Mouse (Mus musculus) Patski (cell line): ENCODE data around the gene Ttc16. TPM values are rescaled to one million over a fixed set of nuclear protein-coding genes. Genes with fewer than 3 reads are reported as not detected.

Experiments
- ATAC-seq: fragments of 100-300 bp; one replicate; pipeline ENCODE4 v1.8.0; 2021
- CTCF ChIA-PET: fragments of 350-600 bp; sonication (Branson Sonifier 250); formaldehyde crosslinking; loops from one replicate; lab custom pipeline; 2022; ENCODE audit warnings: inconsistent platforms; lab: Charles Lee
- POLR2A ChIA-PET: fragments of 350-600 bp; sonication (Branson Sonifier 250); formaldehyde crosslinking; loops from one replicate; lab custom pipeline; 2022; ENCODE audit warnings: antibody characterized with exemption, inconsistent platforms; lab: Charles Lee
- DNase-seq: peaks from one replicate; pipeline ENCODE4 v3.0.0-alpha.2; 2011; ENCODE audit warnings: low read depth, low spot score
- H3K27me3 ChIP-seq: fragments of 371-371 bp; one replicate; pipeline ENCODE4 v1.5.1; 2021
- CTCF ChIP-seq: fragments of 100-300 bp; IDR thresholded peaks from one replicate; pipeline ENCODE4 v1.5.1; 2021
- in situ Hi-C: fragments of 300-500 bp; cut with MboI; formaldehyde crosslinking; loops from 3 replicates; pipeline ENCODE4 v1.11.1; 2018; ENCODE audit warnings: low pct_unique_long_range_greater_than_20kb, mixed read lengths
- polyA plus RNA-seq: library from polyadenylated mRNA; unstranded; gene quantifications from one replicate; pipeline ENCODE4 v1.2.3, GENCODE M21; 2021

The Ttc16 gene
- polyA plus RNA-seq, 1 experiment from 2014 or later, result 2.8 TPM

DNA sequence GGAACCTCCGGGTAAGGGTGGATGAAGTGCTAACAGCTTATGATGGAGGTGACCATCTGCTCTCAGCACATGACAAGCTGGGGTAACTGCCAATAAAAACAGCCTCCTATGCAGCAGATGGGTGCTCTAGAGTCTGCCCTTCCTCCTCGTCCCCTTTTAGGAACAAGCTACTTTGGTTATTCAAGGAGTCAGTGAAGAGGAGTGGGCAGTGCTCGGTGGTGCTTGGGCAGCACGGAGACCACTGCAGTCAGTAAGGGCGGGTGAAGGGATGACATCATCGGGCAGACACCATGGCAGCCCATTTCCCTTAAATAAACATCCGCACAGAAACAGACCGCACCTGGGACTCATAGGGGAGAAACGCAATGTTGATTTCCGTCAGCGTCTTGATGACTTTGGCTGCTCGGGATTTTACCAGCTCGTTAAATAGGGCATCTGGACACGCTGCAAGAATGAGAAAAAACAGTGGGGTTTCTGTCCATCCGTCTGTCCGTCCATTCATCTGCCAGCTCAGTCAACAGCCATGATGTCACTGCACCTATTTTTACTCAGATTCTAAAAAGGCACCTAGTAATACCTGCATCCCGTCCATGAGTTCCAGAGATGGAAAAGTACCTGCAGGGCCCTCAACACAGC, 41.6 kb upstream of the Ttc16 start:
- TF ChIP-seq CTCF, result no peak
- CTCF ChIA-PET, result interaction anchor here (1.0 to 1.2 kb wide), 2 partner anchors 37 to 42 kb away, joined by 3 to 4 read pairs; no protein-coding TSS in a partner anchor
- POLR2A ChIA-PET, result no interaction called here
- in situ Hi-C loops, result no loop called here
- DNase-seq (no peak), ATAC-seq (no peak)
- no peaks in the 10 kb centered on the region for H3K27me3 ChIP-seq

DNA sequence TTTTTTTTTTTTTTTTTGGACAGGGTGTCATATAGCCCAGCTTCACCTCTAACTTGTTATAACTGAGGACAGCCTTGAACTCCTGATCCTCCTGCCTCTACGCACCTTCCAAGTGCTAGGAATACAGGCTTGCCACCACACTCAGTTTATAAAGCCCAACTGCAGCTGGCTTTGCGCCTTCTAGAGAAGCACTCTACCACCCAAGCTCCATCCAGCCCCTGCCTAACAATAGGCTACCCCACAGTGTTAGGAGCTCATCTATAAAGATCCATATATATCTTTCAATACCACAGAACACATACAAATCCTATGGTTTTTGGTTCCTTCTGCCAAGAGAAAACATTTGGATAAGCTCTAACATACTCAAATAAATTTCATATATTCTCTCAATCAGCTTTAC, 41.1 kb upstream of the Ttc16 start:
- TF ChIP-seq CTCF, result no peak
- no peaks in the 10 kb centered on the region for H3K27me3 ChIP-seq
- ATAC-seq (no peak), DNase-seq (no peak)
- in situ Hi-C loops, result no loop called here
- ChIA-PET POLR2A (no interaction called here), CTCF (interaction anchor here (1.0 to 1.2 kb wide), 2 partner anchors 37 to 43 kb away, joined by 3 to 4 read pairs; no protein-coding TSS in a partner anchor)

- ATAC-seq, result no peak
- ChIA-PET CTCF (interaction anchor here (1.9 kb wide), 1 partner anchor 47 kb away, joined by 6 read pairs; no protein-coding TSS in a partner anchor), POLR2A (no interaction called here)
- DNase-seq, result no peak
- no peaks in the 10 kb centered on the region for H3K27me3 ChIP-seq
- TF ChIP-seq CTCF, result no peak
- in situ Hi-C loops, result no loop called here
These were observed 36.5 kb upstream of the Ttc16 start for GRCm38 (mm10) chr2:32811959-32812358.

DNA sequence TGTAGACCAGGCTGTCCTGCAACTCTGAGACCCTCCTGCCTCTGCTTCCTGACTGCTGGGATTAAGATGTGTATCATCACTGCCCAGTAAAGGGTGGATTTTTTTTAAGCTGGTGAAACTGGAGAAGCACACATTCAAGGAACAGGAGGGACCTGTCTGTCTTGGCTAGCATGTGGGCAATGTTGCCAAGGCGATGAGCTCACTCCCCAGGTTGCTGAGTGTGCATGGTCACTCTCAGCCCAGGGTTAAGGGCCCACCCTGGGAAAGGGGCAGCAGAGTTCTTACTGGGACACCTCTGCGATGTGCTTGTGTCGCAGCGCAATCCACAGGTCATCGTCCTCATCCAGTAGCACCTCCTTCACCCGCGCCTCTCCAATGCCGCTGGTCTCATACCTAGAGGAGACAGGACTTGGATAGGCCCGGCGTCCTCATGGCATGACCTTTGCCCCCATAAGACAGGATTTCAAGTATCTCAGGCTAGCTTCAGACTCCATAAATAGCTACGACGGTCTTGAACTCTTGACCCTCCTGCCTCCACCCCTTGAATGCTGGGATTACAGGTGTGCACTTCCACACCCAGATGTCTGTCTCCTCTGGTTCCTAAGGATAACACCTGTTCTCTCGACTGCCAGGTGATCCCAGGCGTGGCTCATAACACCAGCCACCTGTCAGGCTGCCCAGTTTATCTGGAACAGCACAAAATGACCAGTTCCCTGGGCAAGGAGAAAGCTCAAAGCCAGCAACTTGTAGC, 33.6 kb upstream of the Ttc16 start:
- ChIA-PET POLR2A (interaction anchor here (1.2 kb wide), 1 partner anchor 10 kb away, joined by 3 read pairs; no protein-coding TSS in a partner anchor), CTCF (interaction anchor here (0.9 to 2.1 kb wide), 2 partner anchors 26 to 32 kb away, joined by 3 to 5 read pairs; no protein-coding TSS in a partner anchor)
- DNase-seq (no peak), ATAC-seq (no peak)
- in situ Hi-C loops, result no loop called here
- no peaks in the 10 kb centered on the region for H3K27me3 ChIP-seq
- TF ChIP-seq CTCF, result no peak

DNA sequence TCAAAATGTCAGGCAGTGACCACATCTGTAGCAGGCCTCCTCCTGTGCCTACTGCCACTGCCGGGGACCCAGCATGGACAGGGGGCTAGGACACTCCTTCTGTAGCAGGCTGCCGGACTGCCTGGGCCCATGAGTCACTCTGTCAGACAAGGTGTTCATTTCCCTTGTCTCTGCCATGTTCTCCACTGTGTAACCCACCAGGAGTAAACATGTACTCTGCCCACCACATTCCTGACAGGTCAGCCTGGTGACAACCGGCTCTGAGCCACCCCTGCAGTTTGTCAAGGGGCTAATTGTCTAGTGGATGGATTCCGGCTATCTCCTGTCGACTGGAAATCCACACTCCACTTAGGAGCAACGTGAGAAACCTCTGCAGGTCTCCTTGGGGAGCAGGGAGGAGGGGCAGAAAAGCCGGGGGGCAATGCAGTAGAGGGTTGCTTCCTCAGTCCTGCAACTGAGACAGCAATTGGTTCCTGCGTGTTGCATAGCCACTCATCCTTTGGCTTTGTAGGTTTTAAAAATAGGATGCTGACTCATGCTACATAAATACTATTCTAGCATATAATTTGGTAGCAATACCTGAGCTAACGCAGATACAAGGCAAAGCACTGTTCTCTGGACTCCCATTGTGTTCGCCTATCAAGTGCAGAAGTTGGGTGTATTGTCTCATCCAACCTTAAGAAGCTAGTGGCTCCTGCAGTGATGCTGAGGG, 23.0 kb upstream of the Ttc16 start:
- TF ChIP-seq CTCF, result no peak
- ChIA-PET POLR2A (interaction anchor here (0.9 kb wide), 1 partner anchor 11 kb away, joined by 3 read pairs; no protein-coding TSS in a partner anchor), CTCF (interaction anchor here (0.6 kb wide), 1 partner anchor 11 kb away, joined by 5 read pairs; no protein-coding TSS in a partner anchor)
- DNase-seq (no peak), ATAC-seq (no peak)
- in situ Hi-C loops, result no loop called here
- H3K27me3 ChIP-seq, result no peaks in the 10 kb centered on the region

- in situ Hi-C loops, result no loop called here
- CTCF ChIA-PET, result interaction anchor here (1.7 kb wide), 1 partner anchor 58 kb away, joined by 3 read pairs; no protein-coding TSS in a partner anchor
- H3K27me3 ChIP-seq, result no peaks in the 10 kb centered on the region
- ATAC-seq (no peak), DNase-seq (no peak)
- POLR2A ChIA-PET, result no interaction called here
- TF ChIP-seq CTCF, result no peak
These were observed 20.4 kb upstream of the Ttc16 start for GRCm38 (mm10) chr2:32795748-32796418.

- H3K27me3 ChIP-seq, result no peaks in the 10 kb centered on the region
- no peak for TF ChIP-seq CTCF
- ATAC-seq, result no peak
- ChIA-PET POLR2A (no interaction called here), CTCF (interaction anchor here (1.2 kb wide), 1 partner anchor 137 kb away, joined by 3 read pairs; no protein-coding TSS in a partner anchor)
- DNase-seq, result no peak
- in situ Hi-C loops, result no loop called here
These were observed 15.9 kb upstream of the Ttc16 start for GRCm38 (mm10) chr2:32791297-32791696.

DNA sequence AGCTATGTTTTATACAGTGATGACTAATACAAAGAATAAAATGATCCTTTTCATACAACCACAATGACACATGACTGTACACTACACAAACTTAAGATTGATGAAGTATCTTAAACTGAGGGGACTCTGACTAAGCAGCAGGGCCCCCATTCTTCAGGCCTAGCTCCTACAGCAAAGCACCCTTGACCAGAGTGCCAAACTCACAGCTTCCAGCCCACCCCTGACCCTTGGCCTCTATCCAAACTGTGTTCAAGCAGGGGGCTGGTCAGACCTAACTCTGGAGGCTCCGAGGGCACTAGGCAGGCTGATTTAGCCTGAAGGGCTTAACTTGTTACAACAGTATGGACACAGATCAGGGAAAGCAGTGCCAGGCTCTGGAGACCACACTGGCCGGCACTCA, 13.1 kb upstream of the Ttc16 start:
- H3K27me3 ChIP-seq, result no peaks in the 10 kb centered on the region
- ChIA-PET POLR2A (no interaction called here), CTCF (interaction anchor here (1.0 to 2.0 kb wide), 4 partner anchors 10 to 66 kb away, joined by 4 to 9 read pairs (median 5); no protein-coding TSS in a partner anchor)
- no peak for TF ChIP-seq CTCF
- in situ Hi-C loops, result loop anchor here (5.0 kb wide), 1 partner anchor 64 kb away; no protein-coding TSS in a partner anchor
- DNase-seq (no peak), ATAC-seq (no peak)

DNA sequence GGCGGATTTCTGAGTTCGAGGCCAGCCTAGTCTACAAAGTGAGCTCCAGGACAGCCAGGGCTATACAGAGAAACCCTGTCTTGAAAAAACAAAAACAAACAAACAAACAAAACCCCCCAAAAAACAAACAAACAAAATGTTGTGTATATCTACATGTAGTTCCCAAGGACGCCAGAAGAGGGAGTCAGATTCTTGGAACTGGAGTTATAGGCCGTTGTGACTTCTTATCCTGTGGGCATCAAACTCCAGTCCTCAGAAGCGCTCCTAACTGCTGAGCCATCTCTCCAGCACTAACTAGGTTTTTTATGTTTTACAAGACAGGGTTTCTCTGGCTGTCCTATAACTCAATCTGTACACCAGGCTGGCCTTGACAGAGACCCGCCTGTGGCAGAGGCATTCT, 11.7 kb upstream of the Ttc16 start:
- in situ Hi-C loops, result loop anchor here (5.0 kb wide), 1 partner anchor 65 kb away; no protein-coding TSS in a partner anchor
- CTCF ChIA-PET, result interaction anchor here (1.1 to 2.8 kb wide), 9 partner anchors 12 to 67 kb away, joined by 3 to 9 read pairs (median 4); no protein-coding TSS in a partner anchor
- ATAC-seq (no peak), DNase-seq (no peak)
- TF ChIP-seq CTCF, result no peak
- POLR2A ChIA-PET, result no interaction called here
- H3K27me3 ChIP-seq, result no peaks in the 10 kb centered on the region
